Mouse (Mus musculus) thymus, adult 2 months (tissue): ENCODE data around the gene Anks1b.

Experiments used
- CTCF ChIP-seq: fragments of 200-500 bp; IDR thresholded peaks from 2 replicates; pipeline ENCODE4 v1.5.1; 2012; ENCODE audit warnings: mild to moderate bottlenecking, control low read depth, low read length, moderate library complexity, borderline replicate concordance; ENCODE audit not compliant: control insufficient read depth, poor library complexity, insufficient read depth; ENCODE audit errors: extremely low read depth
- POLR2A ChIP-seq: fragments of 200-500 bp; IDR thresholded peaks from 2 replicates; pipeline ENCODE4 v1.6.1; 2012; ENCODE audit warnings: mild to moderate bottlenecking, low read length, control low read depth, moderate library complexity; ENCODE audit not compliant: control insufficient read depth, poor library complexity, insufficient read depth; ENCODE audit errors: extremely low read depth

DNA sequence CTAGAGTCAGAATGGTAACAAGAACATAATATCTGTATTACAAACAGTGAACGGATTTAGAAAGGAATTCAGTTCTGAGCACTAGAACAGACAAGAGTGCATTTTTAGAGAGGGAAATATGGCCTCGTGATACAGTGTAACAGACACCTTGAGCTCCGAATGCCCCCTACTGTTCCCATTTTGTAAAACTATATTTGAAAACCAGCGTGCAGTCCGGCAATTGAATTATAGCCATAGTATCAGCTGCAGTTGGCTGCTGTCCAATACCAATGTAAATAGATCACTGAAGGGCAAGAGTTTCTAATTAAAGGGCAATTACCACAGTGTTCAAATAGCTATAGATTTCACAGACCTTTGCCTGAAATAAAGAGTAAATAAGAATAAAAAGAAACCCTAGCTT, 170.0 kb downstream of the Anks1b start:
- TF ChIP-seq CTCF = no peak
- TF ChIP-seq POLR2A = no peak
